Mouse (Mus musculus): ENCODE data around the gene Atp5e.

GRCm38 (mm10) chr2:174438737-174439449, 25.0 kb downstream of the Atp5e start, which contains the start of gene Ctsz:
- TF ChIP-seq POLR2A (IDR thresholded peaks at IDR 0.05; ENCODE audit: insufficient read depth, low read depth, low read length) (peak; percentile 39; the same call in 1 of the 2 replicates), CTCF (IDR thresholded peaks at IDR 0.05) (no peak)

Data from heart, adult 2 months (tissue).